Mouse (Mus musculus) heart, postnatal 0 days (tissue): Measurements from ENCODE around the gene Nfe2l3.

Experiments used
- CTCF ChIP-seq: IDR thresholded peaks from 2 replicates; pipeline ENCODE4 v1.5.1; 2016; ENCODE audit warnings: antibody characterized with exemption, control low read depth, low read depth
- EP300 ChIP-seq: IDR thresholded peaks from 2 replicates; pipeline ENCODE4 v1.6.1; 2016; ENCODE audit warnings: antibody characterized with exemption, low read depth

GRCm38 (mm10) chr6:51497321-51498111 is 65.0 kb downstream of the Nfe2l3 start:
- no peak for TF ChIP-seq CTCF
- TF ChIP-seq EP300 = no peak
